Mouse (Mus musculus) midbrain, embryonic 15.5 days (tissue): ENCODE measurements around the gene Rreb1. TPM values are rescaled to one million over a fixed set of nuclear protein-coding genes. Genes with fewer than 3 reads are reported as not detected.

Experiments used
- ATAC-seq: fragments of 200-750 bp; cut with Nextera tagmentation; replicated peaks from 2 replicates; pipeline ENCODE4 v1.8.0; 2017; ENCODE audit warnings: moderate TSS enrichment
- H3K27ac ChIP-seq: fragments of 300-500 bp; sonication (generic); 2 replicates; pipeline ENCODE4 v1.5.1; 2015; ENCODE audit warnings: mild to moderate bottlenecking, inconsistent platforms
- H3K27me3 ChIP-seq: fragments of 300-500 bp; sonication (generic); replicated peaks from 2 replicates; pipeline ENCODE4 v1.6.1; 2015; ENCODE audit warnings: inconsistent platforms
- H3K36me3 ChIP-seq: fragments of 300-500 bp; sonication (generic); replicated peaks from 2 replicates; pipeline ENCODE4 v1.6.1; 2015; ENCODE audit warnings: inconsistent platforms
- H3K4me1 ChIP-seq: fragments of 300-500 bp; sonication (generic); 2 replicates; pipeline ENCODE4 v1.6.1; 2015; ENCODE audit warnings: inconsistent platforms
- H3K4me2 ChIP-seq: fragments of 300-500 bp; sonication (generic); 2 replicates; pipeline ENCODE4 v1.6.1; 2015; ENCODE audit warnings: inconsistent platforms, mild to moderate bottlenecking, moderate library complexity
- H3K4me3 ChIP-seq: fragments of 300-500 bp; sonication (generic); 2 replicates; pipeline ENCODE4 v1.5.1; 2015; ENCODE audit warnings: mild to moderate bottlenecking, inconsistent platforms
- H3K9ac ChIP-seq: fragments of 300-500 bp; sonication (generic); 2 replicates; pipeline ENCODE4 v1.6.1; 2015; ENCODE audit warnings: mild to moderate bottlenecking, inconsistent platforms
- H3K9me3 ChIP-seq: fragments of 300-500 bp; sonication (generic); 2 replicates; pipeline ENCODE4 v1.6.1; 2016; ENCODE audit warnings: inconsistent platforms
- WGBS: fragments of 180-500 bp; shearing (Covaris S2); methylation state at CpG from one replicate; pipeline ENCODE4 v1.1.7; 2015; ENCODE audit warnings: mixed read lengths; 5-methylcytosine and 5-hydroxymethylcytosine counted together
- polyA plus RNA-seq: library from polyadenylated mRNA; unstranded; fragments of >200 nt; fragmentation: Nextera tagmentation; extraction: Ambion mirVana; gene quantifications from 2 replicates; pipeline ENCODE4 v1.2.1, GENCODE M21; 2015

Gene Rreb1
- polyA plus RNA-seq, 1 experiment from 2014 or later, result 3.9 TPM

DNA sequence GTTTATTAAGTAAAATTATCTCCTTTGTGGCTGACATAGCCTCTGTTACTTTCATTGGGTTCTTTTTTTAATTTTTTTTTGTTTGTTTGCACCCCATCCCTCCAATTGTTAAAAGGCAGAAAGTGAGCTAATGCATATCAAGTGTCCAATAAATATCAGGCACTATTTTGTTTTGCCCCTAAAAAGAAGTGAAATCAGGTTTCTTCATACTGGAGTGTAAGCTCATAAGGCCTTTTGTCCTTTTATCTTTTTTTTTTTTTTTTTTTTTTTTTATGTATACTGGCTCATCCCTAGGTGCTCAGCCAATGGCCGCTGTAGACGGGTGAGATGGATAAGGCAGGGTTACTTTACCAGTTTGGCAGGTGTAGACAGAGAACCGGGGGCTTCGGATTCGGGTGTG is 70.2 kb downstream of the Rreb1 start:
- H3K4me1 ChIP-seq, result no peaks in the 10 kb centered on the region
- H3K9ac ChIP-seq, result no peak overlapping the region
- no peak overlapping the region for H3K27ac ChIP-seq
- H3K4me3 ChIP-seq, result no peak overlapping the region
- no peak for ATAC-seq
- H3K27me3 ChIP-seq, result no peaks in the 10 kb centered on the region
- 70% methylated on average over 5 of the region's 5 CpGs for WGBS
- H3K4me2 ChIP-seq, result no peak overlapping the region
- H3K9me3 ChIP-seq, result no peaks in the 10 kb centered on the region
- no peaks in the 10 kb centered on the region for H3K36me3 ChIP-seq

DNA sequence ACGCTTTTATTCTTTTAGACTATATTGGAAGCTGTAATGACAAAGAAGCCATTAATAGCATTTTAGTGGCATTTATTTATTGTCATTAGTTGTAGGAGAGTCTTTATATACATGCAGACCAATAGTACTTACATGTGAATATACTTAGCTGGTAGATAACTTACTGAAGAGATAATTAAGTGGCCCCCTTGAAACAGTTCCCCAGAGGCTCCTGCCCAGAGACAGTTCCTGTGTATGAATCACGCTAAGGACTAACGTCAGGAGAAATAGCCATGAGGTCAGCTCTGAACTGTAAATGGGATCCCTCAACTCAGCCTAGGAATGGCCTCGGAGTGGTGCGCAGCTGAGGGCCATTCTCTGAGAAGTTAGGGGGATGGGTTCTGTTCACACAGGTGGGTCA is 73.4 kb downstream of the Rreb1 start:
- no peak overlapping the region for H3K4me2 ChIP-seq
- 89% methylated on average over 5 of the region's 5 CpGs for WGBS
- no peak overlapping the region for H3K4me3 ChIP-seq
- no peak overlapping the region for H3K27ac ChIP-seq
- peaks cover 6% of the 10 kb centered on the region for H3K27me3 ChIP-seq
- no peaks in the 10 kb centered on the region for H3K36me3 ChIP-seq
- no peak overlapping the region for H3K9ac ChIP-seq
- H3K4me1 ChIP-seq, result peaks cover 7% of the 10 kb centered on the region
- no peaks in the 10 kb centered on the region for H3K9me3 ChIP-seq
- no peak for ATAC-seq

DNA sequence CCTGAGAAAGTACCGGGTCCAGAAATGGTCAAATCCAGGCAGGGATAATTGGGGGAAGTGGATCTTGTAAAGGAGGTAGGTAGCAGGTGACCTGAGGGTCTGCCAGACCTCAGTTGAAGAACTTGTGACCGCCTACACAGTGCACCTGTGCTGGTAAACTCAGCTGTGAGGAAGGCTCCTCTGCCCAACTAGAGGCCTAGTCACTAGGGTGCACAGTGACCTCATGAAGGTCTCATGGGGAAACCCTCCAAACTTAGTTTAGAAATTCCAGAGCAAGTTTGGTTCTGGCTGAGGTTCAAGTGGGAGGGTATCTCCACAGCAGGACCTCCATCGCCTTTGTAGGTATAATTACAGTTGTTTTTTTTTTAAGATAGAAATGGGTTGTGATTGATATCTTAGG is 74.7 kb downstream of the Rreb1 start:
- Histone ChIP-seq H3K27me3 (peaks cover 6% of the 10 kb centered on the region), H3K4me1 (peaks cover 15% of the 10 kb centered on the region), H3K9ac (no peak overlapping the region), H3K4me2 (no peak overlapping the region), H3K27ac (no peak overlapping the region), H3K4me3 (no peak overlapping the region), H3K36me3 (no peaks in the 10 kb centered on the region), H3K9me3 (no peaks in the 10 kb centered on the region)
- ATAC-seq, result no peak
- WGBS, result 90% methylated on average over 3 of the region's 3 CpGs

DNA sequence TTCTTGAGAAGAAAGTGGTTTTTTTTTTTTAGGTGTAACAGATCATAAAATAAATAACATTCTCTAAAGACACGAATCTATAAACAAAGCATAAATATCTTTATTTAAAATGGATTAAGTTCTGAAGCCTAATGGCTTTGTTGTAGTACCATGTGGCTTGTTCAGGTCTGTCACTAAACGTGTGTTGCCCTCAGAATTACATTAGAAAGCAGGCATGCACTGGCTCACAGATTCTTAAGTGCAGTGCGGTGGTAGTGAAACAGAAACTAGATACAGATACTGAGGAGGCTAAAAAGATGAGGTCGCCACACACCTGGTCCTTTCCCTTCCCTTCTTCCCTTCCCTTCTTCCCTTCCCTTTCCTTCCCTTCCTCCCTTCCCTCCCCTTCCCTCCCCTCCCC is 75.2 kb downstream of the Rreb1 start:
- ATAC-seq, result no peak
- no peak overlapping the region for H3K4me2 ChIP-seq

DNA sequence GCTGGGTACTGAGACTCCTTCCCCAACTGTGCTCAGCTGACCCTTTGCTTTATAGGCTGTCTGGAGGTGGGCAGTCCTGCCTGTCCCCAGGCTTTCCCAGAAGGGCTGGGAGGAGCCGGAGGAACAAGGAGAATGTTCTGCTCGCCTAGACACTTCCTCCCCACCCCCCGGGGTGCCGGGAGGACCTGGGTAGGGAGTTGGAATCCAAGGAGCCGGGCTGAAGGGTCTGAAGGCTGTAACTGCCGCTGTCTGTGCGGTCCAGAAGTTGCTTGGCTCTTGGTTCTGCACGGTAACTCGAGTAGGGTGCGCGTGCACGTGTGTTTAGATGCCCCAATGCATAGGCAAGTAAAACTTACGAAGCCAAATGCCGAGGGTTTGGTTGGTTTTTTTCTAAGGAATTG is 75.8 kb downstream of the Rreb1 start:
- peak overlapping the region; percentile 38 for H3K4me2 ChIP-seq
- no peaks in the 10 kb centered on the region for H3K36me3 ChIP-seq
- peak overlapping the region; percentile 19 for H3K4me3 ChIP-seq
- H3K27me3 ChIP-seq, result peaks cover 6% of the 10 kb centered on the region
- WGBS, result 5% methylated on average over 14 of the region's 14 CpGs
- no peak overlapping the region for H3K27ac ChIP-seq
- H3K4me1 ChIP-seq, result peaks cover 24% of the 10 kb centered on the region
- no peak for ATAC-seq
- no peak overlapping the region for H3K9ac ChIP-seq
- no peaks in the 10 kb centered on the region for H3K9me3 ChIP-seq

More for the DNA sequence above, 75.2 kb downstream of the Rreb1 start:
- no peak overlapping the region for H3K4me3 ChIP-seq
- H3K27ac ChIP-seq, result no peak overlapping the region
- no peaks in the 10 kb centered on the region for H3K9me3 ChIP-seq
- no peaks in the 10 kb centered on the region for H3K36me3 ChIP-seq
- H3K4me1 ChIP-seq, result peaks cover 21% of the 10 kb centered on the region
- H3K9ac ChIP-seq, result no peak overlapping the region
- WGBS, result 64% methylated on average over 4 of the region's 4 CpGs
- H3K27me3 ChIP-seq, result peaks cover 6% of the 10 kb centered on the region

DNA sequence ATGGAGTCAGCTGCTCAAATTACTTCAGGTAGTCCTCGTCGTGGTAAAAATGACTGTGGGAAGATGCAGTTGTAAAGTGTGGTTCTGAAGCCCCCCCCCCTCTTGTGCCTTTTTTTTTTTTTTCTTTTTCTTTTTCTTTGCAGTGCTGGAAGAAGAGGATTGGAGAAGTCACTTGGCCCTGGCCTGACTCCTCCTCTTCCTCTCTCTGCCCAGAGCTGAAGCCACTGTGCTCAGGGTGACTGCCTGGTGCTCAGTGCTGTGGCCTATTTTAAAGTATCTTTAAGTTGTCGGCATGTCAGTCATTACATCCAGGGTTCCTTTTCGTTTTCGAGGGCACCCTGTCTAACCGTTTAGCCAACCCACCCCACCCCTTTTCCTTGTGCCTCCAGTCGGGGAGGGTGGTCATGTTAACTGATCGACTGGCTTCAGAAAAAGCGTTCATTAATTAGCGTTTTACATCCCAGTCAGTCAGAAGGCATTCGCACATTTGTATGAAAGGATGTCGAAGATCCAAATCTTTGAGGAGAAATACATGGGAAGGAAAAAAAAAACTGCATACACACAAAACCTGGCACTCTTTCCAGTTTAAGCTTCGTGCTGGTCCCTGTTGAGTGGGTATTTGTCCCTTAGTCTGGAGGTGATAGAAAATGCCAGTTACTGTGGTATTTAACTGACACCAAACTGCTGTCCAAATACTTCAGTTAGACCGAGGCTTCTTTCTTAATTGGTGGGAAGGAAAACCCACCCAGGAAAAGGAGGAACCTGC is 76.4 kb downstream of the Rreb1 start:
- ATAC-seq, result no peak
- WGBS, result 16% methylated on average over 14 of the region's 14 CpGs
- no peak overlapping the region for H3K27ac ChIP-seq
- H3K36me3 ChIP-seq, result no peaks in the 10 kb centered on the region
- no peak overlapping the region for H3K9ac ChIP-seq
- H3K4me1 ChIP-seq, result peaks cover 24% of the 10 kb centered on the region
- H3K4me2 ChIP-seq, result peak overlapping the region; percentile 38
- H3K4me3 ChIP-seq, result peak overlapping the region; percentile 19
- H3K27me3 ChIP-seq, result peaks cover 6% of the 10 kb centered on the region
- H3K9me3 ChIP-seq, result no peaks in the 10 kb centered on the region

DNA sequence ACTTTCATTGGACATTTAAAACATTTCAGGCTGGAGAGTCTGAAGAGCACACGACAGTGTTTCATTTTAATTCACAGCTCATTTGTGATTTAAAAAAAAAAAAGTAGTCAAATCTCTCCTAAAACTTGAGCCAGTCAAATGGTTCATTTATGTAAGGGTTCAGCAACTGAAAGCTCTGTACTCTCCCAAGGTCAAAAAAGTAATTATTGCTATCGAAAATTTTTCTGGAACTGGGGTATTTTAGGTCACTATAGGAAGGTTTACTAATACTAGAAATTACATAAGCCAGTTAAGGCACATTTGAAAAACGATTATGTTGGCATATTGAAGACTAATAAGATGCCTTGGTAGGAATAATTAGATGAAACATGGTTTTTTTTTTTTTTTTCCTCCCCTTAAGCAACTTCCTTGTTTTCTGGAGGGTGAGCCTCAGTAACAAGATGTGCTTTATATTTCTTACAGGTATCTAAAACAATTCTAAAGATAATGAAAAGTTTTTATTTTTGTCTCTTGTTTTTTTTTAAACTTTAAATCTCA is 77.1 kb downstream of the Rreb1 start:
- ATAC-seq, result no peak
- H3K4me2 ChIP-seq, result no peak overlapping the region
- no peak overlapping the region for H3K4me3 ChIP-seq
- no peaks in the 10 kb centered on the region for H3K36me3 ChIP-seq
- peaks cover 24% of the 10 kb centered on the region for H3K4me1 ChIP-seq
- no peak overlapping the region for H3K27ac ChIP-seq
- 63% methylated on average over 3 of the region's 3 CpGs for WGBS
- H3K9me3 ChIP-seq, result no peaks in the 10 kb centered on the region
- no peak overlapping the region for H3K9ac ChIP-seq
- H3K27me3 ChIP-seq, result peaks cover 6% of the 10 kb centered on the region

DNA sequence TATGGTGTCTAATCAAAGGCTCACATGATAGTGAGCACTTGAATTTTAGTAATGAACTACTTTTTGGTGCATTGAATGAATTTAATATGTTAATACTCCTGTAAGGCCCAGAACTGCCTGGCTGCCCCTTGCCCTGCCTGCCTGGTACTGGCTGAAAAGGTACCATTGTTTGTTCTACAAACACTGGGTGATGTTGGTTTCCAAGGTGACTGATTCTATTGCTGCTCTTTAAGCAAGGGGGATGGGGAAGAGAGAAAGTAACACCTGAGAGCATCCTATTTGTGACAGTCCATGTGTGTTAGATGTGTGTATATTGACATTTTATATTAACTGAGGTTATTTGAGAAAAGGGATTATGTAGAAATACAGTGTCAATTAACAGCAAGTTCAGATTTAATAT is 77.6 kb downstream of the Rreb1 start:
- Histone ChIP-seq H3K4me3 (no peak overlapping the region), H3K9me3 (no peaks in the 10 kb centered on the region), H3K27ac (no peak overlapping the region), H3K36me3 (no peaks in the 10 kb centered on the region), H3K9ac (no peak overlapping the region), H3K27me3 (peaks cover 6% of the 10 kb centered on the region), H3K4me1 (peaks cover 24% of the 10 kb centered on the region), H3K4me2 (no peak overlapping the region)
- no peak for ATAC-seq

DNA sequence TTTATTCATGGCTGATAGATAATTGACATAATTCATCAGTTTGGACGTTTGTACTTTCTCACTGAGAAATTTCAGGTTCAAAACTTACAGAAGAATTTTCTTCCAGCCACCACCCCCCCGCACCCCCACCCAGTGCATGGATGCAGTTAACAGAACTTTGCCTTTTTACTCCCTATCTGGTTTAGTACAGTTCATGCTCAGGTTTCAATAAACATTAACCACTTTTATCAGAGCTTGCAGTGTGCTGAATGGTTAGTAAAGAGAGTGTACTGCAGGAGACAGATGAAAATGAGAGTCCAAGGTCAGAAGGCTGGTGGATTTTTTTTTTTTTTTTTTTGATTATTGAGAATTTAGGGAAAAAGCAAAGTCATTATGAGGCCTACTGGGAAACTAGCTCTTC is 78.3 kb downstream of the Rreb1 start:
- Histone ChIP-seq H3K27me3 (peaks cover 6% of the 10 kb centered on the region), H3K27ac (no peak overlapping the region), H3K4me1 (peaks cover 24% of the 10 kb centered on the region), H3K36me3 (no peaks in the 10 kb centered on the region), H3K4me2 (peak overlapping the region; percentile 96; the same call in 1 of the 2 replicates), H3K4me3 (no peak overlapping the region), H3K9me3 (no peaks in the 10 kb centered on the region), H3K9ac (no peak overlapping the region)
- WGBS, result 59% methylated on average over 2 of the region's 2 CpGs
- no peak for ATAC-seq

DNA sequence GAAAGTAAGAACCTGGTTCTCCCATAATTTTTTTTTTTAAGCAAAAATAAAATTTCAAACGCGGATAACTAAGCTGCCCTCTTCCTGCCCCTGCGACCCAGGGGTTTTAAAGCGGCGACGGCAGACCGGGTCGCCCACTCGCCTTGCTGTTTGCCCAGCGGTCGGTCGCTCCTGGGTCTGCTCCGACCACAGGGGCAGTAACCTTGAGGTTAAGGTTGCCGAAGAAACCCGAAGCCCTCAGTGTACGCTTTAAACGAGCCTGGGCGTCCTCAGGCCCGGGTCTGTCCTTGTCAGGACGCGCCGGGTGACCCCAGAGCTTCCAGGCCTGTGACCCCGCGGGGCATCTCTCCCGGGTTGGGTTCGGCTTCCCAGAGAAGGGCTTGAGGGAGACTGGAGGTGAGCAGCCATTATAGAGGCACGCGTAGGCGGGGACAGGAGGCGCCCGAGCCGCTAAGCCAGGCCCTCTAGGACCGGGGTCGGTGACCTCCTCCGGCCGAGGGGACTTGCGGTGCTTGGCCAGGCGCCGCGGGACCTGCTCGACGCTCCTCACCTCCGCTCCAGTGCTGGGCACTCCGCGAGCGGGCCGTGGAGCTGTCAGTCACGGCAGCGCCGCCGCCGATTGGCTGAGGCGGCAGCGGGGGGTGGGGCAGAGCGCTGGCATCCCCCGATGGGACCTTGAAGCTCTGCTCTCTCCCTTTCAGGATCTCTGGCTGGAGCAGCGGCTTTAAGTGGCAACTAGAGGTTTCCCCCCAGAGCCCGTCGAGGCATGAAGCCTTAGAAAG is 79.3 kb downstream of the Rreb1 start:
- Histone ChIP-seq H3K4me2 (peak overlapping the region; percentile 96), H3K36me3 (no peaks in the 10 kb centered on the region), H3K27me3 (peaks cover 6% of the 10 kb centered on the region), H3K4me1 (peaks cover 31% of the 10 kb centered on the region), H3K9me3 (no peaks in the 10 kb centered on the region), H3K9ac (peak overlapping the region; percentile 74), H3K4me3 (peak overlapping the region; percentile 66), H3K27ac (no peak overlapping the region)
- peak; percentile 96 for ATAC-seq
- WGBS, result under 1% methylated on average over 59 of the region's 59 CpGs

DNA sequence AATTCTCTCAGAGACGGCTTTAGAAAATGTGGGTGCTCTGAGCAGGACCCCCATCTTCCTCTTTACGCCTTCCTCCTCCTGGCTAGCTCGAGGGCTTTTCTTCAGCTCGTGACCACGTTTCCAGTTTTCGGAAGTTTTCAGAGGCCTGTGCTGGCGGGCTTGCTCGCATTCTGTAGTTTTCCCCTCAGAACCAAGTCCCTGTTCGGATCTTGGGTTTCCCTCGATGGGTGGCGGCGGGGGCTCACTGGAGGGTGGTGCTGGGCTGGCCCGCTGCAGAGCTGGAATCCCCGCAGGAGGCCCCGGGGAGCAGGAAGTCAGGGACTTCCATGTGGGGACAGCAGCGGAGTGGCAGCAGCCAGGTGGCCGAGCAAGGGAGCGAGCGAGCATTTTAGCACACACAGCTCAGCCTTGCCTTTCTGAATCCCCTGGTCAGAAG is 79.9 kb downstream of the Rreb1 start:
- peaks cover 6% of the 10 kb centered on the region for H3K27me3 ChIP-seq
- H3K4me3 ChIP-seq, result peak overlapping the region; percentile 66
- no peak overlapping the region for H3K27ac ChIP-seq
- peaks cover 36% of the 10 kb centered on the region for H3K4me1 ChIP-seq
- peak; percentile 49 for ATAC-seq
- 5% methylated on average over 19 of the region's 19 CpGs for WGBS
- H3K36me3 ChIP-seq, result no peaks in the 10 kb centered on the region
- peak overlapping the region; percentile 74; the same call in 1 of the 2 replicates for H3K9ac ChIP-seq
- H3K4me2 ChIP-seq, result peak overlapping the region; percentile 96
- H3K9me3 ChIP-seq, result no peaks in the 10 kb centered on the region

DNA sequence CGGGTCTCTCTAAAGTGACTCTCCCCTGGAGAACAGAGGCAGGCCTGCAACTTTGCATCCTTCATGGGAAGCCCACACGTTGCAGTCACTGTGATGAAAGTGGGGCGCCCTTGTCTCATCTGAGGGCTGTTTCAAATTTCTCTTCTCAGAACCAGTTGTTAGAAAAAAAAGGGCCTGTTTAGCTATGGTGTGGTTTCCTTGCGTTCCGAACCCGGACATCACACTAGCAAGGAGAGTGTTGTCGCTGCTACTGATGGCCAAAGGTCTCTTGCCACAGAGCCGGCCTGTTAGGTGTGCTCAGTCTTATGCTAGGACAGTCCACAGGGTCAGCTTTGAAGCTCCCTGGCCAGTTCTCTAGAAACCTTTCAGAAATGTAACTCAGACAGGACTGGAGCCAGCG is 80.3 kb downstream of the Rreb1 start:
- no peaks in the 10 kb centered on the region for H3K36me3 ChIP-seq
- H3K27ac ChIP-seq, result no peak overlapping the region
- peak overlapping the region; percentile 96 for H3K4me2 ChIP-seq
- H3K4me3 ChIP-seq, result peak overlapping the region; percentile 66
- 35% methylated on average over 9 of the region's 9 CpGs for WGBS
- peaks cover 37% of the 10 kb centered on the region for H3K4me1 ChIP-seq
- H3K9me3 ChIP-seq, result no peaks in the 10 kb centered on the region
- H3K9ac ChIP-seq, result peak overlapping the region; percentile 74; the same call in 1 of the 2 replicates
- H3K27me3 ChIP-seq, result peaks cover 6% of the 10 kb centered on the region
- ATAC-seq, result no peak
